8 mouse cellular contexts compared by ENCODE assay signal in the genomic region with DNA sequence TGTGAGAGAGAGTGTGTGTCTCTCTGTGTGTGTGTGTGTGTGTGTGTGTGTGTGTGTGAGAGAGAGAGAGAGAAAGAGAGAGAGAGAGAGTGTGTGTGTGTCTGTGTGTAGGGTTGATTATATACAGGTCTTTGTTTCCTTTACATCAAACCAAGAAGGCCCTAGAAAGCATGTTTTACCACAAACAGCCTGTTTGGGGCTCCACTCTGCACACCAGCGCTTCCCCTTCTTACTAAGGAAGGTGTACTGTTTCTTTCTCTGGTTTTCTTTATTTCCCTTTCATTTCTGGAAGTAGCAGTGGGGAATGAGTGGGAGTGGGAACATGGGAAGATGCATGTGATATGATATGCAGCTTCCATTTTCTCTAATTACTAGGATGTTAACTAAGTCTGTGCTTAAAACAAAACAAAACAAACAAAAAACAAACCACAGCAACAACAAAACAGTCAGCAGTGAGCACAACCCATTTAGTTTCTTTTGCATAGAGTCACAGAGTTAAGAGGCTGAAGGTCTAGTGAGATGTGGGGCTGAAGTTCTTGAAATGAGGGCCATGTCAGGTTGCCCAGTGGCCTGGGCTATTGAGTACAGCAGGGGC. TPM values are rescaled to one million over a fixed set of nuclear protein-coding genes. Genes with fewer than 3 reads are reported as not detected.
DNase-seq lines count a peak whose midpoint lies in the region; ATAC-seq and TF ChIP-seq lines count a peak whose summit lies in the region.

No protein-coding gene starts in this region.

- no peaks in the 10 kb centered on the region for H3K9me3 ChIP-seq in liver, embryonic 12.5 days (replicated peaks)

- peaks cover 80% of the 10 kb centered on the region for H3K4me1 ChIP-seq in liver, embryonic 12.5 days

- H3K9ac ChIP-seq in liver, embryonic 12.5 days: no peak overlapping the region

- 48% methylated on average over 1 of the region's 1 CpGs for WGBS in liver, embryonic 12.5 days (ENCODE audit: insufficient replicate concordance)

- no peak for DNase-seq in gastrocnemius, adult 2 months
- DNase-seq in gastrocnemius, postnatal 4 days (ENCODE audit: low spot score in 2 of 2): no peak
- peak; percentile 57 for DNase-seq in thymus, postnatal 0 days (ENCODE audit: low spot score)
- DNase-seq in thymus, adult 18-20 months: no peak
- DNase-seq in thymus, postnatal 25 days: peak; percentile 15
- DNase-seq in urinary bladder, adult 2 months (ENCODE audit: low spot score): no peak
- no peak for DNase-seq in urinary bladder, postnatal 36 days (ENCODE audit: low spot score in 2 of 2)

- no peak for TF ChIP-seq CTCF in gastrocnemius, adult 2 months (IDR thresholded peaks at IDR 0.05)

- ATAC-seq in liver, embryonic 12.5 days: no peak

- no peaks in the 10 kb centered on the region for H3K36me3 ChIP-seq in liver, embryonic 12.5 days

- peak overlapping the region; percentile 83 for H3K27ac ChIP-seq in gastrocnemius, adult 2 months
- peak overlapping the region; percentile 73 for H3K27ac ChIP-seq in liver, embryonic 12.5 days

- peak overlapping the region; percentile 17; the same call in 1 of the 2 replicates for H3K4me2 ChIP-seq in liver, embryonic 12.5 days

- no peaks in the 10 kb centered on the region for H3K27me3 ChIP-seq in liver, embryonic 12.5 days (replicated peaks)

- intact Hi-C loops in gastrocnemius, adult 2 months (cut with DNase I): loop anchor here (5.0 kb wide), 1 partner anchor 45 kb away; no protein-coding TSS in a partner anchor

- H3K4me3 ChIP-seq in gastrocnemius, adult 2 months: no peak overlapping the region
- H3K4me3 ChIP-seq in liver, embryonic 12.5 days: no peak overlapping the region

RNA-seq across cellular contexts. Expression of a gene that starts 49.4 kb away (rescaled TPM):
- 10 to 100 TPM in 1 of 2 experiments, 1 to 10 TPM in 1; 8.7 to 10.3 TPM for total RNA-seq in gastrocnemius, adult 2 months (2021)
- total RNA-seq in gastrocnemius, postnatal 4 days (2021): 10 to 100 TPM; 63.4 to 63.7 TPM
- polyA plus RNA-seq in thymus, postnatal 0 days (2015; fragmentation: Nextera tagmentation; extraction: Ambion mirVana): 9.9 and 11.3 TPM in 2 replicates
- 8.7 and 10.1 TPM in 2 replicates for polyA plus RNA-seq in liver, embryonic 12.5 days (2016; fragmentation: Nextera tagmentation; extraction: Ambion mirVana)
- 23.1 and 31.2 TPM in 2 replicates for polyA plus RNA-seq in urinary bladder, adult 2 months (2012; rRNA removed)

Comparison
In these comparisons a context has a peak if more than half of its experiments do, and no peak if none do; other contexts are left out.
1. DNase-seq: peak in thymus, postnatal 0 days (single experiment) and thymus, postnatal 25 days (single experiment); none in gastrocnemius, adult 2 months (single experiment), gastrocnemius, postnatal 4 days (0 of 2), thymus, adult 18-20 months (0 of 2), urinary bladder, adult 2 months (single experiment) and urinary bladder, postnatal 36 days (0 of 2).